Mouse (Mus musculus): ENCODE data around the gene Treml1. TPM values are rescaled to one million over a fixed set of nuclear protein-coding genes. Genes with fewer than 3 reads are reported as not detected.

Treml1 gene
- polyA plus RNA-seq, 1 experiment from 2014 or later, result 2.7 TPM

GRCm38 (mm10) chr17:48407910-48408525 is 48.3 kb downstream of the Treml1 start:
- DNase-seq (ENCODE audit: low spot score) (no peak), ATAC-seq (ENCODE audit: insufficient number of reproducible peaks, low FRiP score, low TSS enrichment, low read depth) (no peak)
- no peaks in the 10 kb centered on the region for H3K9me3 ChIP-seq (ENCODE audit: control insufficient read depth, low read length)
- H3K4me3 ChIP-seq (ENCODE audit: low read depth, low read length), result peak overlapping the region; percentile 89
- peak overlapping the region; percentile 82 for H3K4me2 ChIP-seq (ENCODE audit: low read depth, severe bottlenecking)
- H3K4me1 ChIP-seq (ENCODE audit: control insufficient read depth, insufficient read depth, low read length), result peaks cover 16% of the 10 kb centered on the region
- H3K9ac ChIP-seq (ENCODE audit: low read length), result peak overlapping the region; percentile 99
- H3K36me3 ChIP-seq (ENCODE audit: control insufficient read depth, insufficient read depth, low read length), result peaks cover 5% of the 10 kb centered on the region; the same call in 1 of the 2 replicates
- peak overlapping the region; percentile 100 for H3K27ac ChIP-seq (replicated peaks; ENCODE audit: low read depth, low read length)
- no peaks in the 10 kb centered on the region for H3K27me3 ChIP-seq (ENCODE audit: control insufficient read depth, insufficient read depth, low read length)
- WGBS, result 22% methylated on average over 8 of the region's 8 CpGs

DNA sequence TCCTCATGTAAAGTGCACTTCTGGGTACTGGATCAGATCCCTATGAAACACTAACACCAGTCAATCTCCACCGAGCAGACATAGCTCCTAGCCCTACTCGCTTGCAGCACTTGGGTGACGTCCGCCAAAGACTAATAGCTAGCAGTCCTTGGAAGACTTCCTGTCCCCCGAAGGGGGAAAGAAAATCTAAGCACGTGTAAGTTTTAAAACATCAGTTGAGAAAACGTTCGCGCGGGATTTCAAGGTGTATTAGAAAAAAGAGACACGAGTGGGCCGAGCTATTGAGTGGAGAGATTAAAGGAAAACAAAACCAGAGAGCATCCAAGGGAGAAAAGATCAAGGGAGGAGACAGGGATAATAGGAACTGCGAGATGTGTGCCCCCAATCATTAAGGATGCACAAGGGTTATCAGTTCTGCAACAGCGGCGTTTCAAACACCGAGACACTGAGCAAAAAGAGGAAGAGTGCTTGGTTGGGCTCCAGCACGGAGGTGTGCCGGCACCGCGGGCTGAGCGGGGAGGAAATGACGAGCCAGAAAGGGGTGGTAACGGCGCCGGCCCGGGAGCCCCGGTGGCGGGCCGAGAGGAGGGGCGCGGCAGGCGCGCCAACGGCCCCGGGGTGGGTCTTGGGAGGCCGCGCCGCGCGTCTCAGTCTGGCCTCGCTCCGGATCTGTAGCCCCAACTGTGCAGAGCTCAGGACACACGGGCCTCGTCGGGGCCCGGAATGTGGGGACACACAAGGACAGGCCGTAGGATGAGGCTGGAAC is 49.0 kb downstream of the Treml1 start:
- H3K36me3 ChIP-seq (ENCODE audit: control insufficient read depth, insufficient read depth, low read length), result peaks cover 5% of the 10 kb centered on the region; the same call in 1 of the 2 replicates
- peaks cover 16% of the 10 kb centered on the region for H3K4me1 ChIP-seq (ENCODE audit: control insufficient read depth, insufficient read depth, low read length)
- H3K9me3 ChIP-seq (ENCODE audit: control insufficient read depth, low read length), result no peaks in the 10 kb centered on the region
- H3K27me3 ChIP-seq (ENCODE audit: control insufficient read depth, insufficient read depth, low read length), result no peaks in the 10 kb centered on the region
- DNase-seq (ENCODE audit: low spot score) (peak; percentile 82), ATAC-seq (ENCODE audit: insufficient number of reproducible peaks, low FRiP score, low TSS enrichment, low read depth) (peak; percentile 22)
- H3K9ac ChIP-seq (ENCODE audit: low read length), result peak overlapping the region; percentile 99
- WGBS, result under 1% methylated on average over 45 of the region's 47 CpGs
- peak overlapping the region; percentile 89 for H3K4me3 ChIP-seq (ENCODE audit: low read depth, low read length)
- peak overlapping the region; percentile 82 for H3K4me2 ChIP-seq (ENCODE audit: low read depth, severe bottlenecking)
- H3K27ac ChIP-seq (replicated peaks; ENCODE audit: low read depth, low read length), result peak overlapping the region; percentile 100

DNA sequence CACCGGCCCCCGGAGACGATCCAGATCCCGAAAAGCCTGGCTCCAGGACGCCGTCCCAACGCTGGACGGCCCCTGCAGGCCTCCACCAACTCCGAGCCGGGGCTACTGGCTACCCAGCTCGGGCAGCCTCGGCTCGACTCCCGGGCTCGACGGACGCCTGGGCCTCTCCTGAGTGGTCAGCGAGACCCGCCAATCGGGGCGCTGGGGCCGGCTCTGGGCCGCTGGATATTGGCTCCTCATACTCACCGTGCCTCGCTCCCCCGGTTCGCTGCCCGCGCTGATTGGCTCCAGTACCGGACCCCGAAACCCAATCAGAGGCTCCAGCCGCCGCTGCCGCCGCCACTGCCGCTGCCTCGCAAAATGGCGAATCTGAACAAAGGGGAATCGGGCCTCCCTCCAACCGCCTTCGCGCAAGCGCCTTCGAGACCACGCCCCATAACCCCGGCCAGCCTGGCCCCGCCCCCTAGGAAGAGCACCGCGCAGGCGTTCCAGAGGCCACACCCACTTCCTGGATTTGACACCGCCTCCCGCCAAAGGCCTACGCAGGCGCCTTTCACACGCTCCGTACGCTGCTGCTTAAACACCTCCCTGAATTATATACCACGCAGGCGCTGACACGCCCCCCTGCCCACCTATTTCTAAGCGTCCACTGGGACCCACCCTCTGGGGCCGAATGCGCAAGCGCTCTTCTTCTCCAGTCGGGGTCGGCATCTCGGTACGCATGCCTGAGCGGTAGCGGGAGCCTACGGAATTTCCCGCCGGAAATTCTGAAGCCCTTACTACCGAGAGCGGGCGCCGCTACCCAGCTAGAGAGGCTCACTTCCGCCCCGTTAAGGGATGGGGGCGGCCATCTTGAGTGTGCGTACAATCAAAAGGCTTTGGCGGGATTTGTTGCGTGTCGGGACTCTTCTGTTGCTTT is 49.9 kb downstream of the Treml1 start, which contains the start of the genes Nfya and Oard1:
Gene Nfya (minus strand): TSS at position 527 of the 919 bp plus-strand sequence.
Gene Oard1 (plus strand): TSS at position 635 of the 919 bp plus-strand sequence.
- DNase-seq (ENCODE audit: low spot score) (peak; percentile 99), ATAC-seq (ENCODE audit: insufficient number of reproducible peaks, low FRiP score, low TSS enrichment, low read depth) (peak; percentile 97)
- no peaks in the 10 kb centered on the region for H3K9me3 ChIP-seq (ENCODE audit: control insufficient read depth, low read length)
- no peaks in the 10 kb centered on the region for H3K27me3 ChIP-seq (ENCODE audit: control insufficient read depth, insufficient read depth, low read length)
- H3K9ac ChIP-seq (ENCODE audit: low read length), result peak within 1 kb of the TSS; percentile 99
- peak within 1 kb of the TSS; percentile 89 for H3K4me3 ChIP-seq (ENCODE audit: low read depth, low read length)
- H3K4me2 ChIP-seq (ENCODE audit: low read depth, severe bottlenecking), result peak within 1 kb of the TSS; percentile 82
- peaks cover 2% of the 10 kb centered on the region; the same call in 1 of the 2 replicates for H3K36me3 ChIP-seq (ENCODE audit: control insufficient read depth, insufficient read depth, low read length)
- under 1% methylated on average over 82 of the region's 84 CpGs for WGBS
- peak within 1 kb of the TSS; percentile 100 for H3K27ac ChIP-seq (replicated peaks; ENCODE audit: low read depth, low read length)
- H3K4me1 ChIP-seq (ENCODE audit: control insufficient read depth, insufficient read depth, low read length), result peaks cover 16% of the 10 kb centered on the region

DNA sequence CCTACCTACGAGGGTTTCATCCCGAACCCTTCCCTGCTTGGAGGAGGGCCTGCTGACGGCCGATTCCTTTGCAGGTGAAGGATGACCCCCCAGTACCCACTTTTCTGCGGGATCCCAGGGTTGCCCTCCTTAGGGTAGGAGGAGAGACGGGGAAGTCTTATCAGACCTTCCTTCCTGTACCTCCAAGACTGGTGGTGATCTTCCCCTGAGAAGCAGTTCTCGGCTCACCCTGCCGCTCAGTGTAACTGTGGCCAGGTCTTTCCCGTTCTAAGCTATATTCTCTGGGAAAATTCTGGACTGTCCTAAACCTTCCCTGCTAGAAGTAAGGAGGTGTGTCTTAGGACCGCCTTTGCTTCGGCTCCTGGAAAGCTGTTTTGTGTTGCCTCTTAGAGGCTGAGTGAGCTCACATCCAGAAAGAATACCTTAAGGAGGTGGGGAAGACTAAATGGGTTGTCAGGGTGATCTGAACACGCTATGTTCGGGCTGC is 50.6 kb downstream of the Treml1 start:
- peaks cover 16% of the 10 kb centered on the region for H3K4me1 ChIP-seq (ENCODE audit: control insufficient read depth, insufficient read depth, low read length)
- no peak for DNase-seq (ENCODE audit: low spot score)
- peaks cover 3% of the 10 kb centered on the region; the same call in 1 of the 2 replicates for H3K36me3 ChIP-seq (ENCODE audit: control insufficient read depth, insufficient read depth, low read length)
- no peaks in the 10 kb centered on the region for H3K27me3 ChIP-seq (ENCODE audit: control insufficient read depth, insufficient read depth, low read length)
- H3K9ac ChIP-seq (ENCODE audit: low read length), result peak overlapping the region; percentile 77
- H3K4me3 ChIP-seq (ENCODE audit: low read depth, low read length), result peak overlapping the region; percentile 89
- H3K4me2 ChIP-seq (ENCODE audit: low read depth, severe bottlenecking), result peak overlapping the region; percentile 53
- H3K9me3 ChIP-seq (ENCODE audit: control insufficient read depth, low read length), result no peaks in the 10 kb centered on the region
- 0% methylated on average over 13 of the region's 13 CpGs for WGBS
- peak overlapping the region; percentile 100 for H3K27ac ChIP-seq (replicated peaks; ENCODE audit: low read depth, low read length)
- peak; percentile 41; the same call in 1 of the 2 replicates for ATAC-seq (ENCODE audit: insufficient number of reproducible peaks, low FRiP score, low TSS enrichment, low read depth)

DNA sequence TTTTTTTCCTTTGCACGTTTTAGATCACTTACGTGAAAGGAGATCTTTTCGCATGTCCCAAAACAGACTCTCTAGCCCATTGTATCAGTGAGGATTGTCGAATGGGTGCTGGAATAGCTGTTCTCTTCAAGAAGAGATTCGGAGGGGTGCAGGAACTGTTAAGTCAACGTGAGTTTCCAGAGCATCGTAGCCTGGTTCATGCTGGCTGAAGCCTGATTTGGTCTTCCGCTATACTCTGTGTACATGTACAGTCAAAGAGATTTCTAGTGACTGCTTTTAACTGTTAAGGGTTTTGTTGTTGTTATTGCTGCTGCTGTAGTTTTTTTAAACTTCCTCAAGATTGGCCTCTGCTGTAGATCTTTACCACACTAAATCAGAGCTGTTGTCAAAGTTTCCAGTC is 51.5 kb downstream of the Treml1 start:
- no peak overlapping the region; the same call in 1 of the 2 replicates for H3K27ac ChIP-seq (replicated peaks; ENCODE audit: low read depth, low read length)
- H3K9me3 ChIP-seq (ENCODE audit: control insufficient read depth, low read length), result no peaks in the 10 kb centered on the region
- peak overlapping the region; percentile 53 for H3K4me2 ChIP-seq (ENCODE audit: low read depth, severe bottlenecking)
- no peaks in the 10 kb centered on the region for H3K27me3 ChIP-seq (ENCODE audit: control insufficient read depth, insufficient read depth, low read length)
- H3K36me3 ChIP-seq (ENCODE audit: control insufficient read depth, insufficient read depth, low read length), result peaks cover 4% of the 10 kb centered on the region; the same call in 1 of the 2 replicates
- DNase-seq (ENCODE audit: low spot score) (no peak), ATAC-seq (ENCODE audit: insufficient number of reproducible peaks, low FRiP score, low TSS enrichment, low read depth) (no peak)
- H3K4me3 ChIP-seq (ENCODE audit: low read depth, low read length), result peak overlapping the region; percentile 89
- peaks cover 16% of the 10 kb centered on the region for H3K4me1 ChIP-seq (ENCODE audit: control insufficient read depth, insufficient read depth, low read length)
- 69% methylated on average over 8 of the region's 8 CpGs for WGBS
- H3K9ac ChIP-seq (ENCODE audit: low read length), result peak overlapping the region; percentile 41; the same call in 1 of the 2 replicates

DNA sequence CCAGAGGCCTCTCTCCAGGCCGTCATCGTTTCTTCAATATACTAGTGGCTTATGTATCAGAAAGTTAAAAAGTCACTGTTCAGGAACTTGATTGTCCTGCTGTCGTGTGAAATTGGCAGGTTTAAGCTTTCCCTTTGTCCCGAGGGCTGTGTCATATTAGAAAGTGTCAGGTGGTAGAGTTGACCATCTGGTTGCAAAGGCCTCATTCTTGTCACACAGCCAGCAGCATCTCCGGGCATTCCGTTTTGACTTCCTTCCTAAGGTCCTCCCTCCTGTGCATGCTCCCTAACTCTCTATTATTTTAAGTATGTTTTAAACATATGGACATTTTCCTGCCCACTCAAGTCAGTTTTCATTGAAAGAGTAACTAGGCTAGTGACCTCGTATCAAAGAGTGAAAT is 56.3 kb downstream of the Treml1 start:
- H3K4me3 ChIP-seq (ENCODE audit: low read depth, low read length), result no peak overlapping the region
- peaks cover 9% of the 10 kb centered on the region for H3K4me1 ChIP-seq (ENCODE audit: control insufficient read depth, insufficient read depth, low read length)
- DNase-seq (ENCODE audit: low spot score) (no peak), ATAC-seq (ENCODE audit: insufficient number of reproducible peaks, low FRiP score, low TSS enrichment, low read depth) (no peak)
- H3K36me3 ChIP-seq (ENCODE audit: control insufficient read depth, insufficient read depth, low read length), result peaks cover 4% of the 10 kb centered on the region; the same call in 1 of the 2 replicates
- no peaks in the 10 kb centered on the region for H3K9me3 ChIP-seq (ENCODE audit: control insufficient read depth, low read length)
- no peak overlapping the region for H3K4me2 ChIP-seq (ENCODE audit: low read depth, severe bottlenecking)
- no peak overlapping the region for H3K9ac ChIP-seq (ENCODE audit: low read length)
- H3K27ac ChIP-seq (replicated peaks; ENCODE audit: low read depth, low read length), result no peak overlapping the region
- no peaks in the 10 kb centered on the region for H3K27me3 ChIP-seq (ENCODE audit: control insufficient read depth, insufficient read depth, low read length)
- WGBS, result 89% methylated on average over 7 of the region's 7 CpGs

All from limb, embryonic 11.5 days (tissue).